Mouse (Mus musculus) CH12.LX (cell line): ENCODE data around the gene Samd11. TPM values are rescaled to one million over a fixed set of nuclear protein-coding genes. Genes with fewer than 3 reads are reported as not detected.

ENCODE experiments used
- DNase-seq: peaks from one replicate; pipeline ENCODE4 v3.0.0-alpha.2; 2013; ENCODE audit errors: extremely low read depth
- H3K27ac ChIP-seq: 2 replicates; pipeline ENCODE4 v1.5.1; 2012; ENCODE audit warnings: low read depth, mild to moderate bottlenecking, control low read depth, moderate library complexity; ENCODE audit not compliant: insufficient read depth
- H3K27me3 ChIP-seq: replicated peaks from 2 replicates; pipeline ENCODE3; 2012; ENCODE audit warnings: inconsistent platforms
- H3K36me3 ChIP-seq, 2 experiments: replicated peaks in 1 of 2; 2 replicates each; pipeline versions ENCODE3 to v1.6.1; 2012; ENCODE audit warnings: inconsistent platforms in 1 of 2, low read length in 1 of 2, mild to moderate bottlenecking in 1 of 2, mixed read lengths in 1 of 2, moderate library complexity in 1 of 2; ENCODE audit not compliant: control insufficient read depth in 1 of 2, insufficient read depth in 1 of 2
- H3K4me1 ChIP-seq, 2 experiments: 2 replicates each; pipeline ENCODE4 v1.6.1; 2012; ENCODE audit warnings: inconsistent platforms in 1 of 2, moderate library complexity in 1 of 2; ENCODE audit not compliant: insufficient read depth in 2 of 2, control insufficient read depth in 1 of 2
- H3K4me2 ChIP-seq: 2 replicates; pipeline ENCODE4 v1.6.1; 2012; ENCODE audit warnings: low read depth, mild to moderate bottlenecking, control low read depth; ENCODE audit not compliant: poor library complexity, insufficient read depth, severe bottlenecking
- H3K4me3 ChIP-seq, 3 experiments: fragments of 150-350 bp in 1 of 3; sonication (generic) in 1 of 3; replicated peaks in 1 of 3; 2 replicates each; pipeline versions ENCODE3 to v1.5.1; 2011 to 2012; ENCODE audit warnings: low read depth in 2 of 3, low read length in 2 of 3, mild to moderate bottlenecking in 2 of 3, moderate library complexity in 2 of 3, control low read depth in 1 of 3, improper control_type of control experiment in 1 of 3, inconsistent platforms in 1 of 3, mixed read lengths in 1 of 3; ENCODE audit not compliant: poor library complexity in 1 of 3
- H3K79me2 ChIP-seq: replicated peaks from 2 replicates; pipeline ENCODE4 v1.6.1; 2012; ENCODE audit warnings: mild to moderate bottlenecking, moderate library complexity; ENCODE audit not compliant: control insufficient read depth, poor library complexity, insufficient read depth, severe bottlenecking; ENCODE audit errors: extremely low read depth
- H3K9ac ChIP-seq: 2 replicates; pipeline ENCODE4 v1.6.1; 2012; ENCODE audit warnings: low read depth, mild to moderate bottlenecking, control low read depth, moderate library complexity; ENCODE audit not compliant: insufficient read depth
- H3K9me3 ChIP-seq: replicated peaks from 2 replicates; pipeline ENCODE3; 2012; ENCODE audit warnings: low read length, inconsistent platforms, mixed read lengths
- BHLHE40 ChIP-seq: IDR thresholded peaks from 2 replicates; pipeline ENCODE4 v1.6.1; 2011; ENCODE audit warnings: mild to moderate bottlenecking, low read depth, low read length, improper control_type of control experiment
- E2F4 ChIP-seq: IDR thresholded peaks from 2 replicates; pipeline ENCODE4 v1.6.1; 2011; ENCODE audit warnings: low read depth, low read length, improper control_type of control experiment; ENCODE audit not compliant: insufficient replicate concordance
- ELF1 ChIP-seq: IDR thresholded peaks from 2 replicates; pipeline ENCODE4 v1.6.1; 2014; ENCODE audit warnings: low read depth, mild to moderate bottlenecking, inconsistent platforms, low read length, improper control_type of control experiment
- EP300 ChIP-seq: IDR thresholded peaks from 2 replicates; pipeline ENCODE4 v1.6.1; 2011; ENCODE audit warnings: low read length, improper control_type of control experiment
- ETS1 ChIP-seq: conservative IDR thresholded peaks from 2 replicates; pipeline ENCODE4 v1.6.1; 2012; ENCODE audit warnings: low read depth, mild to moderate bottlenecking, inconsistent platforms, low read length, improper control_type of control experiment, moderate library complexity
- KAT2A ChIP-seq: IDR thresholded peaks from 2 replicates; pipeline ENCODE4 v1.6.1; 2012; ENCODE audit warnings: low read length, improper control_type of control experiment, inconsistent platforms; ENCODE audit not compliant: insufficient replicate concordance
- MAFK ChIP-seq: IDR thresholded peaks from 2 replicates; pipeline ENCODE4 v1.6.1; 2011; ENCODE audit warnings: low read length, improper control_type of control experiment; ENCODE audit not compliant: insufficient replicate concordance
- MAX ChIP-seq: IDR thresholded peaks from 2 replicates; pipeline ENCODE4 v1.6.1; 2011; ENCODE audit warnings: low read length, improper control_type of control experiment
- MAZ ChIP-seq: IDR thresholded peaks from 2 replicates; pipeline ENCODE4 v1.6.1; 2012; ENCODE audit warnings: low read depth, mild to moderate bottlenecking, inconsistent platforms, low read length, improper control_type of control experiment, moderate library complexity
- MYC ChIP-seq: IDR thresholded peaks from 2 replicates; pipeline ENCODE4 v1.6.1; 2011; ENCODE audit warnings: low read depth, mild to moderate bottlenecking, improper control_type of control experiment, low read length
- NELFE ChIP-seq: IDR thresholded peaks from 2 replicates; pipeline ENCODE4 v1.6.1; 2011; ENCODE audit warnings: low read depth, low read length, improper control_type of control experiment
- NRF1 ChIP-seq: IDR thresholded peaks from 2 replicates; pipeline ENCODE4 v1.6.1; 2014; ENCODE audit warnings: low read depth, mild to moderate bottlenecking, inconsistent platforms, low read length, improper control_type of control experiment, moderate library complexity
- RAD21 ChIP-seq: IDR thresholded peaks from 2 replicates; pipeline ENCODE4 v1.6.1; 2011; ENCODE audit warnings: low read depth, mild to moderate bottlenecking, low read length, improper control_type of control experiment, moderate library complexity
- RCOR1 ChIP-seq: conservative IDR thresholded peaks from 2 replicates; pipeline ENCODE4 v1.6.1; 2012; ENCODE audit warnings: low read depth, mild to moderate bottlenecking, inconsistent platforms, low read length, improper control_type of control experiment
- SMC3 ChIP-seq: IDR thresholded peaks from 2 replicates; pipeline ENCODE4 v1.6.1; 2011; ENCODE audit warnings: low read depth, low read length, improper control_type of control experiment
- TBP ChIP-seq: conservative IDR thresholded peaks from 2 replicates; pipeline ENCODE4 v1.6.1; 2011; ENCODE audit warnings: low read depth, low read length, improper control_type of control experiment
- USF1 ChIP-seq: IDR thresholded peaks from 2 replicates; pipeline ENCODE4 v1.6.1; 2014; ENCODE audit warnings: low read depth, mild to moderate bottlenecking, inconsistent platforms, low read length, improper control_type of control experiment
- USF2 ChIP-seq: conservative IDR thresholded peaks from 2 replicates; pipeline ENCODE4 v1.6.1; 2011; ENCODE audit warnings: low read depth, low read length, improper control_type of control experiment
- ZKSCAN1 ChIP-seq: IDR thresholded peaks from 2 replicates; pipeline ENCODE4 v1.6.1; 2012; ENCODE audit warnings: low read depth, inconsistent platforms, low read length, improper control_type of control experiment, borderline replicate concordance
- ZMIZ1 ChIP-seq: IDR thresholded peaks from 2 replicates; pipeline ENCODE4 v1.6.1; 2012; ENCODE audit warnings: low read depth, mild to moderate bottlenecking, inconsistent platforms, low read length, improper control_type of control experiment
- ZNF384 ChIP-seq: IDR thresholded peaks from 2 replicates; pipeline ENCODE4 v1.6.1; 2012; ENCODE audit warnings: low read depth, low read length, improper control_type of control experiment, inconsistent platforms
- dilution Hi-C: fragments of 300-500 bp; cut with MboI; formaldehyde crosslinking; loops from 2 replicates; pipeline ENCODE4 v1.14.3; 2020; ENCODE audit warnings: low sequenced_read_pairs; ENCODE audit not compliant: extremely low pct_unique_long_range_greater_than_20kb, extremely low pct_ligation_motif_present
- in situ Hi-C: fragments of 300-500 bp; cut with MboI; formaldehyde crosslinking; loops from 3 replicates; pipeline ENCODE4 v1.14.3; 2019; ENCODE audit warnings: low sequenced_read_pairs, low pct_ligation_motif_present, low pct_unique_long_range_greater_than_20kb, mixed read lengths
- polyA plus RNA-seq: library from polyadenylated mRNA; unstranded; fragments of >175 nt; gene quantifications from 2 replicates; pipeline ENCODE4 v1.2.1, GENCODE M21; 2012; ENCODE audit warnings: low read depth; ENCODE audit not compliant: insufficient read length
- total RNA-seq, 2 experiments: library from RNA; depleted of rRNA; stranded (reverse); fragments of 300-350 nt in 1 of 2; fragments of >200 nt in 1 of 2; gene quantifications; 2 replicates each; pipeline ENCODE4 v1.2.3; 2012 to 2014

Gene Samd11
- total and polyA plus RNA-seq, 3 experiments: 0.47 to 3.5 TPM; not detected in 1

- TF ChIP-seq EP300: no peak
- TF ChIP-seq MYC: peak; percentile 57
- TF ChIP-seq MAZ: no peak
- peak; percentile 38; the same call in 1 of the 2 replicates for TF ChIP-seq NELFE
- no peak for TF ChIP-seq TBP
- no peak for TF ChIP-seq ELF1
- TF ChIP-seq KAT2A: no peak
- no peak; the same call in 1 of the 2 replicates for TF ChIP-seq RAD21
- no peak for TF ChIP-seq USF1
- no peak for TF ChIP-seq E2F4
- peak; percentile 40; the same call in 1 of the 2 replicates for TF ChIP-seq BHLHE40
- no peak for TF ChIP-seq RCOR1
Observed at GRCm38 (mm10) chr4:156234701-156235213, 20.7 kb downstream of the Samd11 start, which contains the start of gene Plekhn1 (continued).

DNA sequence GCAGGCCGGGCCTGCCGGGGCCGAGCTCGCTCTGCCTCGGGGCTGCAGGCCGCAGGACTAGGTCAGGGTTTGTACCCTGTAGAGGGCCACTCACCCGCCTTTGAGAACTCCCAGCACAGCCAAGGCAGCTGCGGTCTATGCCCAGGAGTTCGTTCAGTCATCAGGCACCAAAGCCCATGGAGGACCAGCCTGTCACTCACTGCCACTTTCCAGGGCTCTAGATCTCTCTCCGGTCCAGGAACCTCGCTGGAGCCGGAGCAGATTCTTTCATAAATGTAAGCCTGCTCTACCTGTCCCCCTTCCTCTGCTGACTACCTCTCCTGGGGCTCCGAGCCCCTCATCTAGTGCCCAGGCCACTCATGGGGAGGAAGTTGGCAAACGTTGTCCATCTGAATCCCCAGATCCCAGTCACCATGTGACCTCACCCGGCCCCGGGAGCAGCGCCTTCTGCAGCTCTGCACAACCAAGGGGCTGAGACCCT is 21.4 kb downstream of the Samd11 start:
- H3K9ac ChIP-seq: peak overlapping the region; percentile 59
- H3K4me3 ChIP-seq: peak overlapping the region; percentile 49 to 64 (median 54)
- no peaks in the 10 kb centered on the region for H3K27me3 ChIP-seq
- no peak overlapping the region for H3K27ac ChIP-seq
- peak overlapping the region; percentile 82 for H3K4me2 ChIP-seq
- H3K4me1 ChIP-seq: peaks cover 8 to 31% of the 10 kb centered on the region in 2 experiments
- dilution Hi-C loops (no loop called here), in situ Hi-C loops (no loop called here)
- no peak for DNase-seq
- H3K36me3 ChIP-seq: peaks cover 58 to 70% of the 10 kb centered on the region in 2 experiments
- H3K9me3 ChIP-seq: no peaks in the 10 kb centered on the region
- TF ChIP-seq MAFK (no peak), E2F4 (no peak), SMC3 (no peak), ZMIZ1 (no peak), ETS1 (no peak), USF1 (no peak), TBP (no peak), ELF1 (no peak), MAX (no peak), NRF1 (no peak), USF2 (no peak), ZNF384 (no peak), ZKSCAN1 (no peak)
- TF ChIP-seq, all 38 proteins: peak for 0
- peaks cover 28% of the 10 kb centered on the region for H3K79me2 ChIP-seq
